Mouse (Mus musculus): Measurements from ENCODE around the gene Nsdhl.

GRCm38 (mm10) chrX:72988431-72988830 is 70.1 kb downstream of the Nsdhl start:
- no peak for TF ChIP-seq CTCF (IDR thresholded peaks at IDR 0.05; ENCODE audit: borderline replicate concordance, insufficient read depth, low read depth, low read length)
- TF ChIP-seq POLR2A (IDR thresholded peaks at IDR 0.05; ENCODE audit: borderline replicate concordance, insufficient read depth, low read length): no peak

All from cerebellum, adult 2 months (tissue).